Mouse (Mus musculus) spleen, embryonic (tissue): ENCODE measurements at regions not wholly inside any gene's neighbourhood (a gene's known extent, or its start where the extent isn't known, plus 50 kb on each side); places are given as distances from the start of the nearest gene placed in this dataset.

Experiments used
- CTCF ChIA-PET: fragments of 350-600 bp; sonication (Branson Sonifier 250); formaldehyde crosslinking; loops from one replicate; lab custom pipeline; 2022; lab: Charles Lee

DNA sequence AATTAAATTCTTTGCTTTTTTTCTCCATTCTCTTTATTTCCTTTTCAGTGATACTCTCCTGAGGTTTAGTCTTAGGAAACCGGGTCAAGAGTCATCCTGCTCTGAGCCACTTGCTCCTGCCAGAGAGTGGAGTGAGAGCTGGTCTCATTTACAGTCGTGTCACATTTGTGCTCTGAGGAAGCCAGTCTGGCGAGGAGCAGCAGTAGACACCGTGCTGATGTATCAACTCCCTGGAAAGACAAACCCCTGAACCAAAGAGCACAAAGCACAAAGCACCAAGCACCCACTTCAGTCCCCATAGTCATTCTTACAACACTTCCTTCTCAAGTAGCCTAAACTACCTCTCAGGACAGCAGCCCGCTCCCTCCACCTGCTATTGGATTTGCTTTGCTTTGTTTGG lies 390.7 kb downstream of the Wdr11 start:
- CTCF ChIA-PET: no interaction called here

DNA sequence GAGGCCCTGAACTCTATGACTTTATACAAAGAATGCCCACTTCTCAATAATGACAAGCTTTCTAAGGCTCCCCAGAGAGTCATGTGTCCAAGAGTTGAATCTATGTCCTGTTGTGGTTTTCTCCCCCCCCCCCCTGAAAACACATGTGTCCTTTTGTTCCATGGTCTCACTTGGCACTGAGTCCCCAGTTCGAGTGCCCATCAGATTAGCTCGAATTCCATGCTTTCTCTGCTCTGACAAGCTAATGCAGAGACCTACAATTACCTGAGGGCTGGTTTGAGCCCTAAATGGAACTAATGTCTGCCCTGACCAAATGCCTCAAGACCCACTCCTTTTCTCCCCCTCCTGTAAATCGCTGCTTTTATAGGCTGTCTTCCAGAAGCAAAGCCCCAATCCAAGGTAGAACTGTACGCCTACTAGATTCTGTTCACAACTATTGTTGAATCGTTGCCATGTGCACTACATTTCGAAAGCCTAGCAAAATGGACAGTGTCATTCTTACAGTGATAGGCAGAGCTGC lies 392.0 kb downstream of the Wdr11 start:
- CTCF ChIA-PET: no interaction called here

GRCm38 (mm10) chr7:129984367-129984766 lies 392.7 kb downstream of the Wdr11 start:
- CTCF ChIA-PET: no interaction called here

DNA sequence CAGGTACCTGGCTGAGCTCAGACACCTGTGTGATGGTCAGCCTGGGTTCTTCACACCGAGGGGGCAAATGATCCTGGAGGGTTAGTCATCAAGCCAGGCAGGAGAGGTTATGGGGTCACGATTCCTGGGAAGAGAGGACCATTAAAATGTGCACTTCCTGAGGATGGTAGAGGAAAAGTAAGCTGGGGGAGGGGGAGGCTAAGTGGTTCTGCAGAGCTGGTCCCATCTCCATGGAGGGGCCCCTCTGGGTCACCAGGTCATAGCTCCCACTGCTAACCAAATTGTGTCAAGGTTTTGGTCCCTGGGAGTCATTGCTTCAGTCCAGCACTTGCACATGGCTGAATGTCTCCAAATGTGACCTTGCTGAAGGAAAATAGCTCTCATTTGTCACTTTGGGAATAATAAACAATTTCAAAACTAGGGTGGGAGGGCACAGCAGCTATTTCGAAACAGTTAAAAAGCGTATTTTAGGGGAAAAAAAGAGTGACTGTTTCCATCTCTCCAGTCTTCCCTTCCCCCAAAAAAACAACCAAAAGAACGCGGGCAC lies 395.5 kb downstream of the Wdr11 start:
- CTCF ChIA-PET: no interaction called here

GRCm38 (mm10) chr7:129987713-129988112 lies 396.1 kb downstream of the Wdr11 start:
- CTCF ChIA-PET: no interaction called here

DNA sequence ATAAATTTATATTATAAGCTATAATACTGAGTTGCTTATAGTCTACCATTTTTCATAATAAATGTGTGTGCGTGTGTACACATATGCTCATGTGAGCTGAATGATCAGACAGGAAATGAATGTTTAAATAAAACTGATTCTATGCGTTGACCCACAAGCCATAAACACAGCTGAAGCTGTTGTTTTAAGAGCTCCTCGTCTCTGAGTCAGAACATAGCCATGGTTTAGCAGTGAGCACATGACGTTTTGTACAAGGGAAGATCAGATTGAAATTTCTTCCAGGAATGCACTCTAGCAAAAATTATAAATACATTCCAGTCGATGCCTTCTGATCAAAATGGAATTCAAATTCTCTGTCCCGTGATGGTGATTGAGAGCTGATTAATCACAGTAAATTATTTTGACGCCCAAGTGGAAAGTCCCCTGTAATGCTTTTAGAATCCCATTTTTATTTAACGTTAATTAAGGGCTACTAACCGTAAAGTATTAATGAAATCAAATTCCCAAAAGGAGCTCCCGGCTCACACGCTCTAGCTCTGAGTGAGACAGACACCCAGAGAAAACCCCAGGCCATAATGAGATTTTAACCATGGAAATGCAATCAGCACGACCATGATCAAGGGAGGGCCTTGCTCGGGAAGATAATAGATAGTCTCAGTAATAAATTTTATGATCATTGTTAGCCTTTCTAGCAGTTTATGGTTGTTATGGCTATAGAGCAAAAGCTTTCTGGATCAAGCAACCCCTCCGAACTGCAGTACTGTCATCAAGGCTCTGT lies 402.0 kb downstream of the Wdr11 start:
- CTCF ChIA-PET: no interaction called here

GRCm38 (mm10) chr7:129995529-129995928 lies 403.9 kb downstream of the Wdr11 start:
- CTCF ChIA-PET: no interaction called here

GRCm38 (mm10) chr7:130001064-130001463 lies 409.4 kb downstream of the Wdr11 start:
- CTCF ChIA-PET: no interaction called here

DNA sequence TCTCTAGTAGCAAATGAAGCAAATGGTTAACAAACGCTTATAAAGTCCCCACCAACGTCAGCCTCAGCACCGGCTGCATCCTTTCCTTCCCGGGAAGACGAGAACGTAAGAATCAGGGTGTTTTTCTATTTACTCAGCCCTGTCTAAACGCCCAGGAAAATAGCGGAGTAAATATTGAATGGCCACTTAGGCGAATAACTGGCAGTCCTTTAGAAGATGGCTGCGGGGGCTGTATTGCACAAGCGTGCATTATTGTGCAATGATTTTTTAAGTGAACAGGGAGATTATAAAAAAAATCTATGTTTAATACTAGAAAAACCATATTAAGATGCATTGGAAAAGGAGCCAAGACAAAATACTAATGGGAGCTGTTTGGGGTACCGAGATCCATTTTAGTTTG lies 410.3 kb downstream of the Wdr11 start:
- CTCF ChIA-PET: no interaction called here

DNA sequence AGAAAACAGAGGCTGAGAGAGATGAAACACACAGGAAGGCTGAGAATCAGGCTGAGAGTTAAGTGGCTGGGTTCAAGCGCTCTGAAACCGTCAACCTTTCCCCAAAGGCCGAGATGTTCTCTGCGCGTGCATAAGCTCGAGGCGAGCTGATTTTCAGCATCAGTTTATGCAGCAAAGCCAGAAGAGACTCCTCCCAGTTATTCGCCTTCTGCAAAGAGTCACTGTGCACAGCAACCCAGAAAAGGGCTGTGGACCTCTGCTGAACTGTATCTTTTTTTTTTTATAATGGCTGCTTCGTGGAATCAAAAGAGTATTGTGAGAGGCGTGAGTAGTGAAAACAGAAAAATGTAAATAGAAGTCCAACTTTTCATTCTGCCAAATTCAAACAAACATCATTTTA lies 413.7 kb downstream of the Wdr11 start:
- CTCF ChIA-PET: no interaction called here

- CTCF ChIA-PET: no interaction called here
Measured at GRCm38 (mm10) chr7:130007993-130008583, 416.4 kb downstream of the Wdr11 start.

DNA sequence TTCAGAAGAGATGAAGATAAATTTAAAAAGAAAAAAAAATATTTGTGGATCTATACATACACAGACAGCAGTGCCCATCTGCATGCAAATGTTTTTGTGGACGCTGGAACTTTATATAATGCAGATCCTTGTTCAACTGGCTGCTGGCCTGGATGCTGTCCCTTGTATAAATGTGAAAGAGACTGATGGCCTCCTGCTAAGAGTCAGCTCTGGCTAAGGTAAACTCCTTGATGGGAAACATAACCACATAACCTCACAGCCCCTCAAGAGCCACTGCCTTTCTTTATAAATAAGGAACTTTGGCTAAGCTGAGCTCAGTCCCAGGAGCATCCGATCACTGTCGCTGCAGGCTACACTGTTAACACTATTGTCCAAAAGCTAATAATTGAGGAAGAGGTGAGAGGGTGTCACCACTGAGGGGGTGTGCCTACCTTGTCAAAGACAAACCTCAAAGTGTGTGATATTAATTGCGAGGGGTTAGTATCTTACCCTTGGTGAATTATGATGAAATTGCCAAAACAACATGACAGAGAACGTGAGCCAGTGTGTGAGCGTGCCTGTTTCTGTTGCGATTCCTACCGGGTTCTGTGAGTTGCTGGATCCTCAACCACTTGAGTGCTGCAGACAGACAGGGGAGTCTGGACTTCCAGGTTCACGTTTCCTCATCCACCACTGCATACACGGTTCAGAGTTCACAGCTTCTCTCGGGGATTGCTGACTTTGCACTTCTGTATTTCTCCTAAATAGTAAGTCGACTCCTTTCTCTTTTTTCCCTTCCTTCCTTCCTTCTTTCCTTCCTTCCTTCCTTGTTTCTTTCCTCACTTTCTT lies 417.1 kb downstream of the Wdr11 start:
- CTCF ChIA-PET: no interaction called here

- CTCF ChIA-PET: no interaction called here
Measured at GRCm38 (mm10) chr7:130012067-130012466, 420.4 kb downstream of the Wdr11 start.

- CTCF ChIA-PET: no interaction called here
Measured at GRCm38 (mm10) chr7:130013109-130013508, 421.4 kb downstream of the Wdr11 start.

DNA sequence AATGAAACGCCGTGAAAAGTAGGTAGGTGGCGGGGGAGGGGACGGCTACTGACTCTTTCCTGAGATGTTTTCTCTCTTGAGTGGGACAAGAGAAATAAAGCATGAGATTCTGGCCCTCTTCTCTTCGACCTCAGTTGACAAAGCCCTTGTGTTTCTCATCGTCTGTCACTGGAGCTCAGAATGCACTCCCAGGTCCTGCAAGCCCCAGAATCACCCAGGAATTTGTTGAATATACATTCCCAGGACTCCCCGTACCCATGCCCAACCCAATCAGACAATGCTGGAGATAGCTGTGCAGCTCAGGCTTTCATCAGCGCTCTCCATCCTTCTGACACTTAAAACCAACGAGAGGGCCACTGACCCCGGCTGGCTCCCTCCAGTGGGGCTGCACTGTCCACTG lies 422.9 kb downstream of the Wdr11 start:
- CTCF ChIA-PET: no interaction called here

GRCm38 (mm10) chr7:130015375-130016014 lies 423.8 kb downstream of the Wdr11 start:
- CTCF ChIA-PET: no interaction called here

- CTCF ChIA-PET: no interaction called here
Measured at GRCm38 (mm10) chr7:130016015-130016874, 424.6 kb downstream of the Wdr11 start.

DNA sequence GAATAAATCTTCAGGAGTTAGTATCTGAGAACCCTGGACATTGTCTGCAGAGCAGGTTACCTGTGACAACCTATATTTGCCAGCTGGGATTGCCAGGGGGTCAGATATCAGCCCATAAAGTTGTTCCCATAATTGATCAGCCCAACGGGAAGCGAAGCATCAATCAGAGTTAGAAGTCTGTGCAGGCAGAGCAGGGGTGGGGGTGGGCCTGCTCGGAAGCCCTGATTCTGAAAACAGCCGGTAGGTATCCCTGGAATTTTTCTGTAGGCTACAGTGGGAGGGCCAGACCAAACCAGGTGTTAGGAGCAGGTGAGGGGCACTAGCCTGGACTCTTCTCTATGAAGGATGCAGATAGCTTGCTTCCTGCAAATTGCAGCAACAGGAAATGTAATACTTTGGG lies 427.2 kb downstream of the Wdr11 start:
- CTCF ChIA-PET: no interaction called here

DNA sequence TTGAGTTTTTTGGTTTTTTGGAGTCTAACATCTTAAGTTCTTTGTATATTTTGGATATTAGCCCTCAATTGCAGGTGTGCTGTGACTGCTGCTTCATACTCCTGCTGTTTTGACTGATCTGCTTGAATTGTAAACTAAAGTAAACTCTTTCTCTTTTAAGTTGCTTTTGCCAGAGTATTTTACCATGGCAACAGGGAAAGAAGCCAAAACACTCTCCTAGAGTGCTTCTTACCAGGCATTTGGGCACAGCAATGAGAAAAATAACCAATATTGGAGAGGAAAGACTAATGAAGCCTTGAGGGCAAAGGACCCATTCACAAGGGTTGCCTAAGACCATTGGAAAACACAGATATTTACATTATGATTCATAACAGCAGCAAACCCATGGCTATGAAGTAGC lies 437.3 kb downstream of the Wdr11 start:
- CTCF ChIA-PET: no interaction called here

- CTCF ChIA-PET: no interaction called here
Measured at GRCm38 (mm10) chr7:130030711-130031110, 439.0 kb downstream of the Wdr11 start.

GRCm38 (mm10) chr7:130036235-130036634 lies 444.6 kb downstream of the Wdr11 start:
- CTCF ChIA-PET: no interaction called here
